Mouse (Mus musculus) embryonic facial prominence, embryonic 14.5 days (tissue): ENCODE data around the gene Th. TPM values are rescaled to one million over a fixed set of nuclear protein-coding genes. Genes with fewer than 3 reads are reported as not detected.

Experiments used
- ATAC-seq: fragments of 200-750 bp; cut with Nextera tagmentation; 2 replicates; pipeline ENCODE4 v1.8.0; 2017; ENCODE audit warnings: low read depth, moderate number of reproducible peaks, moderate TSS enrichment
- DNase-seq: peaks from one replicate; pipeline ENCODE4 v3.0.0-alpha.2; 2015; ENCODE audit warnings: low spot score
- H3K27ac ChIP-seq: fragments of 300-500 bp; sonication (generic); replicated peaks from 2 replicates; pipeline ENCODE4 v1.5.1; 2014; ENCODE audit warnings: low read depth, mild to moderate bottlenecking, low read length, moderate library complexity
- H3K27me3 ChIP-seq: fragments of 300-500 bp; sonication (generic); replicated peaks from 2 replicates; pipeline ENCODE4 v1.6.1; 2014; ENCODE audit warnings: low read length; ENCODE audit not compliant: control insufficient read depth, insufficient read depth
- H3K36me3 ChIP-seq: fragments of 300-500 bp; sonication (generic); 2 replicates; pipeline ENCODE4 v1.6.1; 2014; ENCODE audit warnings: low read length, mixed read lengths; ENCODE audit not compliant: control insufficient read depth, insufficient read depth
- H3K4me1 ChIP-seq: fragments of 300-500 bp; sonication (generic); 2 replicates; pipeline ENCODE4 v1.6.1; 2014; ENCODE audit warnings: antibody characterized with exemption, low read length; ENCODE audit not compliant: control insufficient read depth, insufficient read depth
- H3K4me2 ChIP-seq: fragments of 300-500 bp; sonication (generic); 2 replicates; pipeline ENCODE4 v1.6.1; 2014; ENCODE audit warnings: low read depth, mild to moderate bottlenecking, low read length, moderate library complexity, mixed read lengths
- H3K4me3 ChIP-seq: fragments of 300-500 bp; sonication (generic); 2 replicates; pipeline ENCODE4 v1.5.1; 2014; ENCODE audit warnings: low read depth, mild to moderate bottlenecking, low read length
- H3K9ac ChIP-seq: fragments of 300-500 bp; sonication (generic); 2 replicates; pipeline ENCODE4 v1.6.1; 2014; ENCODE audit warnings: low read depth, mild to moderate bottlenecking, low read length, moderate library complexity, mixed read lengths
- H3K9me3 ChIP-seq: fragments of 300-500 bp; sonication (generic); 2 replicates; pipeline ENCODE4 v1.6.1; 2016; ENCODE audit warnings: low read length; ENCODE audit not compliant: control insufficient read depth
- WGBS: fragments of 180-500 bp; shearing (Covaris S2); extraction: QIAGEN DNeasy Blood & Tissue Kit; methylation state at CpG from one replicate; pipeline ENCODE4 v1.1.7; 2014; 5-methylcytosine and 5-hydroxymethylcytosine counted together
- polyA plus RNA-seq: library from polyadenylated mRNA; unstranded; fragments of >200 nt; fragmentation: Nextera tagmentation; extraction: Ambion mirVana; gene quantifications from 2 replicates; pipeline ENCODE4 v1.2.1, GENCODE M21; 2014

Gene Th
- polyA plus RNA-seq, 1 experiment from 2014 or later = 7.3 TPM

DNA sequence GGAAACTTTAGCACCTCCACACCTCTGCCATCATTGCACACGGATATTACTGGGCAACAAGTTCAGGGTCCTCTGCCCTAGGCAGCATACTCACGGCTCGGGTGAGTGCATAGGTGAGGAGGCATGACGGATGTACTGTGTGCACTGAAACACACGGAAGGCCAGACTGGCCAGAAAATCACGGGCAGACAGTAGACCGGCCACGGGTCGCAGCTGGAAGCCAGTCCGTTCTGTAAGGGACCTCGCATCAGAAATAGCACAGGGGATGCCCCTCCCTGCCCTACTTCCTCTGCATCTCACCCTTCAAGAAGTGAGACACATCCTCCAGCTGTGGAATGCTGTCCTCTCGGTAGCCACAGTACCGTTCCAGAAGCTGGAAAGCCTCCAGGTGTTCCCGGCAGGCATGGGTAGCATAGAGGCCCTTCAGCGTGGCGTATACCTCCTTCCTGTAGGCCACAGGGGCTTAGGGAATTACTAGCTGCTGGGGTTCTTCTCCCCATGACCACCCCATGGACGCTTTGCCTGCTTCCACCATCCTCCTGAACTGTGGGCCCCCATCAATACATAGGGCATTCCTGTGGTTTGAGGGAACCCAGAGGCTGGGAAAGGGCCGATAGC, 35.6 kb downstream of the Th start:
- no peak for DNase-seq
- Histone ChIP-seq H3K4me2 (no peak overlapping the region), H3K27ac (no peak overlapping the region), H3K27me3 (no peaks in the 10 kb centered on the region), H3K9ac (no peak overlapping the region), H3K36me3 (no peaks in the 10 kb centered on the region), H3K4me1 (no peaks in the 10 kb centered on the region), H3K4me3 (no peak overlapping the region), H3K9me3 (no peaks in the 10 kb centered on the region)
- no peak for ATAC-seq
- WGBS = 74% methylated on average over 18 of the region's 18 CpGs

DNA sequence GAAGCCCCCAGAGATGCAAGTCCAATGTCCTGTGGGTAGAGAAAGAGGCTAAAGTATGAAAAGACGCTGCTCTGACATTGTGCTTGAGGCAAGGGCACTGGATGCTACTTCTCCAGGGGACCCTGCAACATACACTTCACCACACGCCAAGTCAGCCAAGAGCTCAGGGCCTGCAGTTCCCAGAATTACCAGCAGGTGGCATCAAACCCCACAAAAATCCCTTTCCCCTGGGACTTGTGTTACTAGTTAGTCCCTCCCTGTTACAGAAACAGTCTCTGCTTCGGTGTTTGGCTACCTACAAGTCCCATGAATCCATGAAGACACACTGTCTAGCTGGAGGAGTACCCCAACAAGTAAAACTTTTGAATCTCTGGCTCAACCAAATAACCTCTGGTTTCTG, 36.3 kb downstream of the Th start:
- DNase-seq (peak; percentile 88), ATAC-seq (peak; percentile 44)
- Histone ChIP-seq H3K4me2 (no peak overlapping the region), H3K36me3 (no peaks in the 10 kb centered on the region), H3K4me1 (no peaks in the 10 kb centered on the region), H3K9ac (no peak overlapping the region), H3K4me3 (no peak overlapping the region), H3K9me3 (no peaks in the 10 kb centered on the region), H3K27me3 (no peaks in the 10 kb centered on the region), H3K27ac (no peak overlapping the region)
- WGBS = 2% methylated on average over 3 of the region's 3 CpGs

DNA sequence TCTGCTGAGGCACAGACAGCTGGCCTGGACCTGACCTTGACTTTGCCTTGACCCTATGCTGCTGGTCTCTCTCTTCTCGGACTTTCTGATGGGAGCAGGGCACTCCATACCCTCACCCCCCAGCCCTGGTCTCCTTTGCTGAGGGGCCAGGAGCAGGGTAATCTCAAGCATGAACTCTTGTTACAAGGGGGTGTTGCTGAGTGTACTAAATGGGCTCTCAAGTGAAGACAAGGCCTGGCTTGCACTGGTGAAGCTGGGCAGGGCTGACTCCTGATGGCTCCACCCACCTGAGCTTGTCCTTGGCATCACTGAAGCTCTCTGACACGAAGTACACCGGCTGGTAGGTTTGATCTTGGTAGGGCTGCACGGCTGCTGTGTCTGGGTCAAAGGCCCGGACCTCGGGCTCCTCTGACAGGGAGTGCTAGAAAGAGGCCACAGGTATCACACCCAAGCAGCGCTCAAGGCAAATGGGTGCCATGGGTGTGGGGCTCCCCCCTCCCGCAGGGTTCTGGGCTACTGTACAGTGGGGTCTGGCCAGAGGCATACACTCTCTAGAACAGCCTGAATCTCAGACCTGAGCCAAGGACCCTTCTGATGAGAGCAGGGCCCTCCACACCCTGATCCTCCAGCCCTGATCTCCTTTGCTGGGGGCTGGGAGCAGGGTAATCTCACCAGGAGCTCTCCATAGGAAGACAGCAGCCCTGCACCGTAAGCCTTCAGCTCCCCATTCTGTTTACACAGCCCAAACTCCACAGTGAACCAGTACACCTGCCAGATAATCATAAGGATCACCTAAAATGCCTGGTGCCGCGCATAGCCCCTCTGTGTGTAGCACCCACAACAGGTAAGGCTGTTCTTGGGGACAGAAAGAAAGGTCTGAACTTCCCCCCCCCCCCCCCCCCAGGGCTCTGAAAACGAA, 36.9 kb downstream of the Th start:
- no peaks in the 10 kb centered on the region for H3K27me3 ChIP-seq
- H3K9me3 ChIP-seq = no peaks in the 10 kb centered on the region
- no peak for DNase-seq
- H3K27ac ChIP-seq = no peak overlapping the region
- no peak overlapping the region for H3K4me2 ChIP-seq
- ATAC-seq = peak; percentile 33; the same call in 1 of the 2 replicates
- 65% methylated on average over 11 of the region's 12 CpGs for WGBS
- H3K36me3 ChIP-seq = no peaks in the 10 kb centered on the region
- no peaks in the 10 kb centered on the region for H3K4me1 ChIP-seq
- no peak overlapping the region for H3K4me3 ChIP-seq
- H3K9ac ChIP-seq = no peak overlapping the region

DNA sequence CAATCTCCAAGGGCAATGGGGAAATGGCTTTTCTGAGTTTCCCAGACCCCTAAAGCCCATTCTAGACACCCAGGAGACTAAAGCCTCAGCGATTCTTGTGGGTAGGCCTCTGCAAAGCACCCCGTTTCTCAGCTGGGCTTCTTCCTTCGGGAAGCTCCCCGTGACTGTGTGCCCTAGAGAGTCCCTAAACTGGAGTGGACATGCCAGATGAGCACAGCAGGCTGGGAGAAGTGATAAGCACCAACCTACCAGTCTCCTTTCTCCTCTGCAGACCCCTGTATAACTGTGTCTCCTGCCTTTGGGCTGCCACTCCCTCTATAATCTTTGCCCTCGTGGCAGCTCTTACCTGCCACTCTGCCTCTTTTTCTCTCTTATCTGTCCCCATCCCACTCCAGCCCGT, 37.6 kb downstream of the Th start:
- no peak overlapping the region for H3K4me3 ChIP-seq
- H3K4me2 ChIP-seq = no peak overlapping the region
- no peak for ATAC-seq
- H3K4me1 ChIP-seq = no peaks in the 10 kb centered on the region
- no peak overlapping the region for H3K9ac ChIP-seq
- DNase-seq = no peak
- H3K9me3 ChIP-seq = no peaks in the 10 kb centered on the region
- H3K27me3 ChIP-seq = no peaks in the 10 kb centered on the region
- 78% methylated on average over 6 of the region's 6 CpGs for WGBS
- no peaks in the 10 kb centered on the region for H3K36me3 ChIP-seq
- H3K27ac ChIP-seq = no peak overlapping the region

DNA sequence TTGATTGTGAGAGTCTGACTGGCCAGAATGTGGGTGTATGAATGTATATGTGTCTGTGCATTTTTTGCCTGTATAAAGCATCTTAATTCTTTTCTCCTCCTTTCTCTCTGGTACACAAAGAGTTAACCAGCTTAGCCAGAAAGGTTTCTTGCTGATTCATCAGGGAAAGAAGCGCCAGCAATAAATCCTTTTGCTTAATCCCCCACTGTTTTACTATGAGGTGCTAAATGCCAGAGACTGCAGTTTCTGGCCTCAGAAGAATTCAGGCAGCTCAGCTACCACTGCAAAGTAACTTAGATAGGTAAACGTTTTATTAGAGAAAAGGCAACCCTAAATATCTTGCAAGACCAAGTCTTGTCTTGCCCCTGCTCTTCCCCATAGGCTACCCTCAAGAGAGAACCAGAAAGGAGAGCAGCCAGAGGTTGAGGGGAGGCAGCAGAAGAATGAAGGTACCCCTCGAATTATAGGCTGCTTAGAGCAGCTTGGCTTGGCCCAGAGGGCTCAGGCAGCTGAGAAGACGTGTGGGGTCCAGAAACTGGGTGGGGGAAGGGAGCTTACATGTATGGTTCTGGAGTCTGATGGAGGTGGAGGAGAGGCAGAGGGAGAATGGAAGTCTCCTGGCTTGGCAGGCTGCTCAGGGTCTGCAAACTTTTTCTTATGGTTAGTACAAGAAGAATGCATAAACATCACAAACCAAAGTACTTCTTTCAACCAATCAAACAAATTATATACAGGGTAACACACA, 61.3 kb downstream of the Th start:
- ATAC-seq = no peak
- no peak overlapping the region for H3K4me3 ChIP-seq
- 10% methylated on average over 4 of the region's 4 CpGs for WGBS
- H3K9me3 ChIP-seq = no peaks in the 10 kb centered on the region
- H3K27ac ChIP-seq = no peak overlapping the region
- H3K4me2 ChIP-seq = no peak overlapping the region
- H3K4me1 ChIP-seq = no peaks in the 10 kb centered on the region
- H3K36me3 ChIP-seq = no peaks in the 10 kb centered on the region
- no peak overlapping the region for H3K9ac ChIP-seq
- DNase-seq = peak; percentile 16
- no peaks in the 10 kb centered on the region for H3K27me3 ChIP-seq

DNA sequence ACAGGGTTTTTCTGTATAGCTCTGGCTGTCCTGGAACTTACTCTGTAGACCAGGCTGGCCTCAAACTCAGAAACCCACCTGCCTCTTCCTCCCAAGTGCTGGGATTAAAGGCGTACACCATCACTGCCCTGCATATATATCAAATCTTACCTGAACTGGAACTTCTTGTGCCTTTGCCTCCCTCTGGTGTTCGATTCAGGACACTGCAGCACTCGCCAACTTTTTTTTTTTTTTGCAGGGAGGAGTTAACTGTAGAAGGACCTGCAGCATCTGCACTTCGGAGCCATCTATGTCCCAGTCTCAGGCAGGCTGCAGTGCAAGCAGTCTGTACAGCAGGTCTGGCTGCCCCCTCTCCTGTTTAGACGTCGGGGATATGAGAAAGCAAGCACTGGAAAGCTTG, 80.2 kb downstream of the Th start:
- H3K27ac ChIP-seq = no peak overlapping the region
- ATAC-seq (no peak), DNase-seq (peak; percentile 20)
- no peak overlapping the region for H3K4me3 ChIP-seq
- WGBS = 14% methylated on average over 6 of the region's 6 CpGs
- no peaks in the 10 kb centered on the region for H3K36me3 ChIP-seq
- H3K4me1 ChIP-seq = no peaks in the 10 kb centered on the region
- no peak overlapping the region for H3K9ac ChIP-seq
- H3K4me2 ChIP-seq = no peak overlapping the region
- H3K9me3 ChIP-seq = no peaks in the 10 kb centered on the region
- no peaks in the 10 kb centered on the region for H3K27me3 ChIP-seq

Other genes with a start within 250 kb of the Th start
- not detected in 2 replicates for gene Ins2, start 187.7 kb downstream of the Th start, polyA plus RNA-seq
- 0.89 and 1.00 TPM in 2 replicates for gene Ascl2, start 38.1 kb upstream of the Th start, polyA plus RNA-seq
- 3.5 TPM in 2 replicates for gene Tspan32, start 73.9 kb upstream of the Th start, polyA plus RNA-seq
- 635 and 636 TPM in 2 replicates for gene Cd81, start 121.6 kb upstream of the Th start, polyA plus RNA-seq
- gene Tssc4, start 138.1 kb upstream of the Th start, polyA plus RNA-seq = 52.2 and 66.7 TPM in 2 replicates
- gene Trpm5, start 163.5 kb upstream of the Th start, polyA plus RNA-seq = 14.7 and 18.2 TPM in 2 replicates
- 1.9 and 2.0 TPM in 2 replicates for gene Kcnq1, start 175.2 kb upstream of the Th start, polyA plus RNA-seq